Mouse (Mus musculus) liver, embryonic 14.5 days (tissue): ENCODE data around the gene Uqcc2. TPM values are rescaled to one million over a fixed set of nuclear protein-coding genes. Genes with fewer than 3 reads are reported as not detected.

Experiments
- ATAC-seq: fragments of 200-750 bp; cut with Nextera tagmentation; 2 replicates; pipeline ENCODE4 v1.8.0; 2017; ENCODE audit warnings: moderate number of reproducible peaks, mild to moderate bottlenecking, moderate library complexity; ENCODE audit not compliant: insufficient read depth
- DNase-seq, 3 experiments: peaks; one replicate each; pipeline ENCODE4 v3.0.0-alpha.2; 2012 to 2013; ENCODE audit warnings: low read depth in 3 of 3, low spot score in 3 of 3
- H3K27ac ChIP-seq: fragments of 300-500 bp; sonication (generic); 2 replicates; pipeline ENCODE4 v1.5.1; 2014; ENCODE audit warnings: moderate library complexity, mild to moderate bottlenecking, control low read depth, inconsistent platforms
- H3K27me3 ChIP-seq: fragments of 300-500 bp; sonication (generic); 2 replicates; pipeline ENCODE4 v1.6.1; 2014; ENCODE audit warnings: mild to moderate bottlenecking, low read length, moderate library complexity; ENCODE audit not compliant: control insufficient read depth, insufficient read depth
- H3K36me3 ChIP-seq: fragments of 300-500 bp; sonication (generic); replicated peaks from 2 replicates; pipeline ENCODE4 v1.6.1; 2014; ENCODE audit warnings: low read depth; ENCODE audit not compliant: control insufficient read depth, insufficient read depth
- H3K4me1 ChIP-seq, 2 experiments: fragments of 200-500 bp in 1 of 2; fragments of 300-500 bp in 1 of 2; sonication (generic) in 1 of 2; replicated peaks; 2 replicates each; pipeline ENCODE4 v1.6.1; 2012 to 2014; ENCODE audit warnings: antibody characterized with exemption in 1 of 2, inconsistent platforms in 1 of 2, low read length in 1 of 2; ENCODE audit not compliant: control insufficient read depth in 2 of 2, insufficient read depth in 2 of 2
- H3K4me2 ChIP-seq: fragments of 300-500 bp; sonication (generic); 2 replicates; pipeline ENCODE4 v1.6.1; 2014; ENCODE audit warnings: low read depth, mild to moderate bottlenecking, control low read depth, moderate library complexity
- H3K4me3 ChIP-seq, 2 experiments: fragments of 200-500 bp in 1 of 2; fragments of 300-500 bp in 1 of 2; sonication (generic) in 1 of 2; 2 replicates each; pipeline ENCODE4 v1.5.1; 2012 to 2014; ENCODE audit warnings: low read depth in 2 of 2, low read length in 2 of 2, mild to moderate bottlenecking in 2 of 2, control low read depth in 1 of 2, inconsistent platforms in 1 of 2, moderate library complexity in 1 of 2; ENCODE audit not compliant: insufficient read depth in 1 of 2
- H3K9ac ChIP-seq: fragments of 300-500 bp; sonication (generic); replicated peaks from 2 replicates; pipeline ENCODE4 v1.6.1; 2014; ENCODE audit warnings: mild to moderate bottlenecking, control low read depth, moderate library complexity
- H3K9me3 ChIP-seq: fragments of 300-500 bp; sonication (generic); 2 replicates; pipeline ENCODE4 v1.6.1; 2016; ENCODE audit warnings: low read length, mixed read lengths; ENCODE audit not compliant: control insufficient read depth
- CTCF ChIP-seq: IDR thresholded peaks from 2 replicates; pipeline ENCODE4 v1.5.1; 2016; ENCODE audit warnings: antibody characterized with exemption, low read depth, control low read depth
- EP300 ChIP-seq: IDR thresholded peaks from 2 replicates; pipeline ENCODE4 v1.6.1; 2016; ENCODE audit warnings: antibody characterized with exemption, low read depth
- WGBS: fragments of 180-500 bp; shearing (Covaris S2); extraction: QIAGEN DNeasy Blood & Tissue Kit; methylation state at CpG from one replicate; pipeline ENCODE4 v1.1.7; 2014; ENCODE audit not compliant: insufficient replicate concordance; 5-methylcytosine and 5-hydroxymethylcytosine counted together
- polyA plus RNA-seq, 2 experiments: library from polyadenylated mRNA; depleted of rRNA in 1 of 2; stranded (reverse) in 1 of 2; unstranded in 1 of 2; fragments of >200 nt; fragmentation: Nextera tagmentation in 1 of 2; extraction: Ambion mirVana in 1 of 2; gene quantifications; 2 replicates each; pipeline versions ENCODE4 v1.2.1 to v1.2.3; 2012 to 2014

Gene Uqcc2
- polyA plus RNA-seq, 2 experiments, result 129 to 208 TPM

DNA sequence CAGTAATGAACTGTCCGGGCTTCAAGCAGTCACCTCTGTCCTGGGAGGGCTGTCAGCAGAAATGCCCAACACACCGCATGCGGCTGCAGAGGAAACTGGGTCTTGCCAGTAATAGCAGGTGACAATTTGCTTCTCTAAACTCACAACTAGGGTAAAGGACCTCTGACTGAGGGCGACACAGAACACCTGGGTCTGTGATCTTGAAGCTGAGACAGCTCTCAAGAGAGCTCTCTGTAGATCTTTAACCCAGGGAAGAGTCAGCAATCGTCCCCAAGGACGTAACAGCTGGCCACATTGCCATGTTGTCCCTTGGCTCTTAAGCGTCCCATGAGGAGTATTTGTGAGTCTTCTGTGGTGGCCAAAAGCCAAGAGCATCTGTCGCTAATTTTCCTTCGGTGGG lies 38.7 kb upstream of the Uqcc2 start:
- no peak overlapping the region for H3K4me3 ChIP-seq
- no peak for ATAC-seq
- no peaks in the 10 kb centered on the region for H3K9me3 ChIP-seq

GRCm38 (mm10) chr17:27171121-27171520 lies 37.4 kb upstream of the Uqcc2 start:
- 56% methylated on average over 5 of the region's 5 CpGs for WGBS
- Histone ChIP-seq H3K4me2 (no peak overlapping the region), H3K27me3 (no peaks in the 10 kb centered on the region), H3K4me3 (no peak overlapping the region), H3K9ac (no peak overlapping the region), H3K36me3 (no peaks in the 10 kb centered on the region), H3K27ac (no peak overlapping the region), H3K9me3 (no peaks in the 10 kb centered on the region), H3K4me1 (peaks cover 0 to 4% of the 10 kb centered on the region in 2 experiments; a peak in 1 of 4 replicates)
- TF ChIP-seq EP300, result no peak
- TF ChIP-seq CTCF, result no peak
- no peak for ATAC-seq
- no peak for DNase-seq

More for the DNA sequence above, 38.7 kb upstream of the Uqcc2 start:
- H3K36me3 ChIP-seq, result no peaks in the 10 kb centered on the region
- DNase-seq, result no peak
- H3K9ac ChIP-seq, result no peak overlapping the region
- H3K4me2 ChIP-seq, result no peak overlapping the region
- TF ChIP-seq CTCF (no peak), EP300 (no peak)
- H3K27ac ChIP-seq, result no peak overlapping the region
- no peaks in the 10 kb centered on the region for H3K4me1 ChIP-seq
- no peaks in the 10 kb centered on the region for H3K27me3 ChIP-seq
- WGBS, result 66% methylated on average over 9 of the region's 9 CpGs

GRCm38 (mm10) chr17:27169952-27170695 lies 36.4 kb upstream of the Uqcc2 start:
- H3K4me1 ChIP-seq, result peaks cover 4 to 10% of the 10 kb centered on the region in 2 experiments; a peak in 3 of 4 replicates
- 64% methylated on average over 11 of the region's 11 CpGs for whole genome bisulfite sequencing
- ATAC-seq (no peak), DNase-seq (no peak)
- H3K27ac ChIP-seq, result no peak overlapping the region
- no peaks in the 10 kb centered on the region for H3K9me3 ChIP-seq
- H3K27me3 ChIP-seq, result no peaks in the 10 kb centered on the region
- no peaks in the 10 kb centered on the region for H3K36me3 ChIP-seq
- H3K4me3 ChIP-seq, result no peak overlapping the region
- no peak overlapping the region for H3K4me2 ChIP-seq
- TF ChIP-seq EP300 (no peak), CTCF (no peak)
- H3K9ac ChIP-seq, result no peak overlapping the region

GRCm38 (mm10) chr17:27168569-27168968 lies 34.9 kb upstream of the Uqcc2 start:
- DNase-seq (no peak), ATAC-seq (no peak)
- Histone ChIP-seq H3K9ac (no peak overlapping the region), H3K36me3 (no peaks in the 10 kb centered on the region), H3K4me3 (no peak overlapping the region), H3K9me3 (no peaks in the 10 kb centered on the region), H3K27ac (no peak overlapping the region), H3K4me1 (peaks cover 4 to 10% of the 10 kb centered on the region in 2 experiments; a peak in 3 of 4 replicates), H3K4me2 (no peak overlapping the region), H3K27me3 (no peaks in the 10 kb centered on the region)
- WGBS, result 84% methylated on average over 4 of the region's 4 CpGs
- no peak for TF ChIP-seq CTCF
- TF ChIP-seq EP300, result no peak

DNA sequence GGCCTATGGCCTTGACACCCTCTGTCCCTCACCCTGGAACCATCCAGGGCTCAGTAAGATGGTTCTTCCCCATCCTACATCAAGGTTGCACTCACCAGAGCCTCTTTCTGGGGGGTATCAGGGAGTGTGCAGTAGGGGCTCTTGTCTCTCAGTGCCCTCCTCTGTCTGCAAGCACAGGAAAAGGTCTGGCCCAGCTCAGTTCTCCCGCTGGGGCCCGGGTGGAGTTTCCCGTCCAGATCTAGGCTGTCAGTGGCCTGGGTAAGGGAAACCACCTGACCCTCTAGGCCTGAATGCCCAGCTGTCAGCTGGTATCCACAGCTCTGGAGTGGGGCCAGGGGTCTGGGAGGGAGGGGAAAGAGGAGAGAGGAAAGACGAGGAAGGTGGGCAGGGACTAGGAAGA lies 33.8 kb upstream of the Uqcc2 start, which contains the start of gene Ip6k3:
Gene Ip6k3 (minus strand): TSS at position 251 of the 400 bp plus-strand sequence.
- Histone ChIP-seq H3K27me3 (no peaks in the 10 kb centered on the region), H3K4me2 (no peak within 1 kb of the TSS), H3K36me3 (no peaks in the 10 kb centered on the region), H3K27ac (no peak within 1 kb of the TSS), H3K4me1 (peaks cover 4 to 10% of the 10 kb centered on the region in 2 experiments; a peak in 3 of 4 replicates), H3K9me3 (no peaks in the 10 kb centered on the region), H3K4me3 (no peak within 1 kb of the TSS), H3K9ac (no peak within 1 kb of the TSS)
- TF ChIP-seq EP300 (no peak), CTCF (no peak)
- no peak for ATAC-seq
- 48% methylated on average over 4 of the region's 4 CpGs for WGBS
- DNase-seq, result no peak
